Mouse (Mus musculus): ENCODE measurements around the gene Hpse2. TPM values are rescaled to one million over a fixed set of nuclear protein-coding genes. Genes with fewer than 3 reads are reported as not detected.

The Hpse2 gene
- total and polyA plus RNA-seq, 2 experiments from 2014 or later: 0.23 to 0.55 TPM

DNA sequence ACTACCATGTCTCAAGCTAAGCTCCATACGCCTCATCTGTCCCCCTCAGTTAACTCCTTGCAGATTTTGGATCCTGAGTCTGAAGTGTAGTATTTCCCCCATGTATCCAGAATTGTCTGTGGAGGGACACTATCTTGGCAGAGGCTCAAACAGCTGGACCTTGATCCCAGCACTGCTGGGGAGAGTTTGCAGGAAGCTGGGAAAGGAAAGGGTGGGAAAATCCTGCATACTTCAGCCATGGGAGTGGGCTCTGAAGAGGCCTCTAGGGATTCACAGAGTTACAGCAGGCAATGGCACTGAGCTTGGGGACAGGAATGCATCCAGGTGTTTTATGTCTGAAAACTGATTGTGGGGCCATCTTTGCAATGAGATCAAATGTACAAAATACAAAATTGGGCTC is 450.6 kb downstream of the Hpse2 start:
- no peak overlapping the region for H3K27ac ChIP-seq (ENCODE audit: low read depth, low read length)
- no peak overlapping the region for H3K4me3 ChIP-seq (ENCODE audit: low read depth, low read length)
- no peaks in the 10 kb centered on the region for H3K36me3 ChIP-seq (ENCODE audit: insufficient read depth, low read length)
- 87% methylated on average over 1 of the region's 1 CpGs for WGBS
- no peak for DNase-seq (ENCODE audit: low spot score)
- no peak overlapping the region for H3K4me2 ChIP-seq (ENCODE audit: low read depth, low read length, poor library complexity, severe bottlenecking)
- no peak for TF ChIP-seq CTCF (IDR thresholded peaks at IDR 0.05)
- H3K4me1 ChIP-seq (ENCODE audit: insufficient read depth, low read length): no peaks in the 10 kb centered on the region
- H3K9me3 ChIP-seq (ENCODE audit: low read length): no peaks in the 10 kb centered on the region
- ATAC-seq (ENCODE audit: low FRiP score): no peak
- H3K27me3 ChIP-seq (ENCODE audit: insufficient read depth, low read length): no peaks in the 10 kb centered on the region
- H3K9ac ChIP-seq (replicated peaks; ENCODE audit: low read length, poor library complexity, severe bottlenecking): no peak overlapping the region

DNA sequence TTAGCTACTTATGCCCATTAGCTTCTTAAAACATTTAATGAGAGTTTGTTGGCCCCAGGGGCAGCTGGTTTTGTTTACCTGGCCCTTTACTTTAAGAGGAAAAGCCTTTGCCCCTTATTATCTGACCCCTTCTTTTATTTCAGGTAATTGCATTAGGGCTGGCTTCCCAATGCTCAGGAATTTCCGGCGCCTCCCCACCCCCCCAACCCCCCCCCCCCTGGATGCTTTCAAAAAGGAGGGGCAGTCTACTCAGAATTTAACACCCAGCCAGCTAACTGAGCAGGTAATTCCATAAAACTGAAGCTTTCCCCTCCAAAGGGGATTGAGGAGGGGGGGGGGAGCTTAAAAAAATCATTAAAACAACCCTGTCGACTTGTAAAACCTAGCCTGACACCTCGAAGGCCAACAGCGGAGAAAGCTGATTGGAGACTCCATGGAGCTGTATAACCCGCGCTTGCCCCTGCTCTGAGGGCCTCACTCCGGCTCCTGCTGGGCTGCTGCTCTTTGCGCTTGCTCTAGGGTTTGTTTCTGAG is 451.4 kb downstream of the Hpse2 start:
- Histone ChIP-seq H3K4me3 (ENCODE audit: low read depth, low read length) (no peak overlapping the region), H3K4me1 (ENCODE audit: insufficient read depth, low read length) (no peaks in the 10 kb centered on the region), H3K9me3 (ENCODE audit: low read length) (no peaks in the 10 kb centered on the region), H3K9ac (replicated peaks; ENCODE audit: low read length, poor library complexity, severe bottlenecking) (no peak overlapping the region), H3K27me3 (ENCODE audit: insufficient read depth, low read length) (no peaks in the 10 kb centered on the region), H3K36me3 (ENCODE audit: insufficient read depth, low read length) (no peaks in the 10 kb centered on the region), H3K4me2 (ENCODE audit: low read depth, low read length, poor library complexity, severe bottlenecking) (no peak overlapping the region), H3K27ac (ENCODE audit: low read depth, low read length) (no peak overlapping the region)
- TF ChIP-seq CTCF (IDR thresholded peaks at IDR 0.05): no peak
- WGBS: 11% methylated on average over 9 of the region's 9 CpGs
- ATAC-seq (ENCODE audit: low FRiP score) (no peak), DNase-seq (ENCODE audit: low spot score) (no peak)

DNA sequence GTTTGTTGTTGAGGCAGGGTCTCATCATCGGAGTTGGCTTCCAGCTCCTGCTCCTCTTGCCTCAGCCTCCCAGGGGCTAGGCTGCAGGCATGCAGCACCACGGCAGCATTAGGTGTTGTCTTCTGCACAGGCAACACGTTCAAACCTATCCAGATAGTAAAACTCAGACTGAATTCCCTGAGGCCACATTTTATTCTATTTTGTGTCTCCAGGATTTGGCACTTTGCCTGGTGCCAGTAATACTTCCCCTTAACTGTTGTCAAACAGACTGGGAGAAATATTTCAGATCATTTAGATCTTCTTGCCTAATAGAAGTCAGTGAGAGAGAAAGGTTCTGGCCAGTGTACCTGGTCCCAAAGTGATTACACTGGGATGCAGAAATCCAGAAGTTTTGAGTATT is 458.5 kb downstream of the Hpse2 start:
- ATAC-seq (ENCODE audit: low FRiP score): no peak
- no peak overlapping the region for H3K4me3 ChIP-seq (ENCODE audit: low read depth, low read length)
- no peak overlapping the region for H3K27ac ChIP-seq (ENCODE audit: low read depth, low read length)
- H3K9me3 ChIP-seq (ENCODE audit: low read length): no peaks in the 10 kb centered on the region
- no peak for DNase-seq (ENCODE audit: low spot score)
- no peaks in the 10 kb centered on the region for H3K4me1 ChIP-seq (ENCODE audit: insufficient read depth, low read length)
- WGBS: 50% methylated on average over 3 of the region's 3 CpGs
- H3K4me2 ChIP-seq (ENCODE audit: low read depth, low read length, poor library complexity, severe bottlenecking): no peak overlapping the region
- no peaks in the 10 kb centered on the region for H3K36me3 ChIP-seq (ENCODE audit: insufficient read depth, low read length)
- no peak overlapping the region for H3K9ac ChIP-seq (replicated peaks; ENCODE audit: low read length, poor library complexity, severe bottlenecking)
- H3K27me3 ChIP-seq (ENCODE audit: insufficient read depth, low read length): no peaks in the 10 kb centered on the region
- no peak for TF ChIP-seq CTCF (IDR thresholded peaks at IDR 0.05)

DNA sequence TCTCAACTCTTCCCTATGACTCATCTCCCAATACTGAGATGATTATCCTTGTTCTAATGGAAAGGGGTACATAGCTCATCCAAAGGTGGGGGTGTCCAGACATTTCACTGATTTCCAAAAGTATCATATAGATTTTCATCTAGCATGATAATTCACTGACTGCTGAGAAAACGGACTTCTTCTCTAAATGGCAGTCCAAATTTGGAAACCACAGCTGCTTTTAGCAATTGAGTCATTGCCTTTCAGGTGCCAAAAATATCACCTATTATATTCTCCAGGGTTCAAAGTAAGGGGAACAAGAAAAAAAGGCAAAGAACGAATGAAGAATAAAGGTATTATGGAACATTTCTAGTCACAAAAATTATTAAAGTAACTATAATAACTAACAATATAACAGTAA is 459.9 kb downstream of the Hpse2 start:
- ATAC-seq (ENCODE audit: low FRiP score): no peak
- H3K9ac ChIP-seq (replicated peaks; ENCODE audit: low read length, poor library complexity, severe bottlenecking): no peak overlapping the region
- 87% methylated on average over 2 of the region's 2 CpGs for WGBS

DNA sequence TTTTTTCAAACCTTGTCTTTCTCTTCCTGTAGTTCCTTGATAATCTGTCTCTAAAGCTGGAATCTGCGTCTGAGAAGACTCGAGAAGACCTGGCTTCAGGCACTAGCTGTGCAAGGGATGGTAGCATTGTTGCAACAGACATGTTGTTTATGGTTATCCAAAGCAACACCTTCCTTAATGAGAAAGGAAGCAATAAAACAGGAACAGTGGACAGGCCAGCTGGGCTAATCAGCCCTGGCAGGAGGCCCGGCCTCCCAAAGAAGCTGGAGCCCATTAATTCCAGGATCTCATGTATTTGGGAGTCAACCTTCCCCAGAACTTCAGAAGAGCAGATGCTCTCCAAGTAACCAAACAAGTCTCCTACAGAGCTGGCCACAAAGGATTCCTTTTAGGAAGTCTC is 465.5 kb downstream of the Hpse2 start:
- H3K9me3 ChIP-seq (ENCODE audit: low read length): no peaks in the 10 kb centered on the region
- H3K4me2 ChIP-seq (ENCODE audit: low read depth, low read length, poor library complexity, severe bottlenecking): no peak overlapping the region
- H3K4me1 ChIP-seq (ENCODE audit: insufficient read depth, low read length): no peaks in the 10 kb centered on the region
- TF ChIP-seq CTCF (IDR thresholded peaks at IDR 0.05): no peak
- H3K27ac ChIP-seq (ENCODE audit: low read depth, low read length): no peak overlapping the region
- H3K27me3 ChIP-seq (ENCODE audit: insufficient read depth, low read length): no peaks in the 10 kb centered on the region
- WGBS: 85% methylated on average over 3 of the region's 3 CpGs
- H3K4me3 ChIP-seq (ENCODE audit: low read depth, low read length): no peak overlapping the region
- DNase-seq (ENCODE audit: low spot score) (no peak), ATAC-seq (ENCODE audit: low FRiP score) (no peak)
- no peaks in the 10 kb centered on the region for H3K36me3 ChIP-seq (ENCODE audit: insufficient read depth, low read length)
- H3K9ac ChIP-seq (replicated peaks; ENCODE audit: low read length, poor library complexity, severe bottlenecking): no peak overlapping the region

More for the DNA sequence above, 459.9 kb downstream of the Hpse2 start:
- no peak for DNase-seq (ENCODE audit: low spot score)
- H3K9me3 ChIP-seq (ENCODE audit: low read length): no peaks in the 10 kb centered on the region
- no peak overlapping the region for H3K4me3 ChIP-seq (ENCODE audit: low read depth, low read length)
- no peak overlapping the region for H3K27ac ChIP-seq (ENCODE audit: low read depth, low read length)
- no peak overlapping the region for H3K4me2 ChIP-seq (ENCODE audit: low read depth, low read length, poor library complexity, severe bottlenecking)
- H3K27me3 ChIP-seq (ENCODE audit: insufficient read depth, low read length): no peaks in the 10 kb centered on the region
- no peaks in the 10 kb centered on the region for H3K4me1 ChIP-seq (ENCODE audit: insufficient read depth, low read length)
- no peak for TF ChIP-seq CTCF (IDR thresholded peaks at IDR 0.05)
- H3K36me3 ChIP-seq (ENCODE audit: insufficient read depth, low read length): no peaks in the 10 kb centered on the region

DNA sequence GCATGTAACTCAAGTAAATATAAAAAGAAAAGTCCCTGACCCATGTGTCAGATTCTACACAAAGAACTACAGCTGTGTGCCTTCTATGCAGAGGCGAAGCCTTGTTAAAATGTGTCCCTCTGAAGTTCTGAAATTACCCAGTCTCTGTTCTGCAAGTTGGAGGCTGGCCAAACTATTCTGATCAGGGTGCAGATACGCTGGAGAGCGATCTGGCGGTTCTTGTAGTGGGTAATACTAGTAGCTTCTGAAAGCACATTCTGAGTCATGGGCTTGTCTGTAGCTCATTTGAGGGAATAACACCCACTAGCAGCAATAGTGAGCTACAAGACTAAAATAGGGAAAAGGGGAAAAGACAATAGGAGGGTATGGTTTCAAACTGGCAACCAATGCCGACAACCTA is 474.5 kb downstream of the Hpse2 start:
- H3K27me3 ChIP-seq (ENCODE audit: insufficient read depth, low read length): no peaks in the 10 kb centered on the region
- no peaks in the 10 kb centered on the region for H3K4me1 ChIP-seq (ENCODE audit: insufficient read depth, low read length)
- H3K4me3 ChIP-seq (ENCODE audit: low read depth, low read length): no peak overlapping the region
- no peak overlapping the region for H3K9ac ChIP-seq (replicated peaks; ENCODE audit: low read length, poor library complexity, severe bottlenecking)
- ATAC-seq (ENCODE audit: low FRiP score) (no peak), DNase-seq (ENCODE audit: low spot score) (no peak)
- 92% methylated on average over 5 of the region's 5 CpGs for WGBS
- no peak overlapping the region for H3K27ac ChIP-seq (ENCODE audit: low read depth, low read length)
- H3K9me3 ChIP-seq (ENCODE audit: low read length): no peaks in the 10 kb centered on the region
- no peak overlapping the region for H3K4me2 ChIP-seq (ENCODE audit: low read depth, low read length, poor library complexity, severe bottlenecking)
- H3K36me3 ChIP-seq (ENCODE audit: insufficient read depth, low read length): no peaks in the 10 kb centered on the region
- TF ChIP-seq CTCF (IDR thresholded peaks at IDR 0.05): no peak
